9 mouse cellular contexts compared by ENCODE assay signal in genomic region chr11:77490451-77490850, GRCm38 (mm10). TPM values are rescaled to one million over a fixed set of nuclear protein-coding genes. Genes with fewer than 3 reads are reported as not detected.
A peak's percentile ranks its signal among the peaks of the same experiment; 100 is the strongest.
DNase-seq lines count a peak whose midpoint lies in the region; ATAC-seq lines count a peak whose summit lies in the region.
"Had no signal": no experiment of that assay in that cellular context is flagged by ENCODE, and none has a peak within 500 bp of the region (broad histone marks: within the 10 kb centered on the region; RNA-seq: fewer than 3 reads in every experiment).

No protein-coding gene starts in this region.

- peaks cover 44% of the 10 kb centered on the region for H3K4me1 ChIP-seq in kidney, embryonic 14.5 days (ENCODE audit: control insufficient read depth, insufficient read depth, low read length)
- peaks cover 92% of the 10 kb centered on the region for H3K4me1 ChIP-seq in embryonic facial prominence, embryonic 10.5 days
- peaks cover 75% of the 10 kb centered on the region for H3K4me1 ChIP-seq in hindbrain, embryonic 12.5 days
- H3K4me1 ChIP-seq in midbrain, embryonic 15.5 days, result peaks cover 80% of the 10 kb centered on the region

- H3K9me3 ChIP-seq in kidney, embryonic 14.5 days (ENCODE audit: control insufficient read depth, low read length), result no peaks in the 10 kb centered on the region
- no peaks in the 10 kb centered on the region for H3K9me3 ChIP-seq in embryonic facial prominence, embryonic 10.5 days
- no peaks in the 10 kb centered on the region for H3K9me3 ChIP-seq in hindbrain, embryonic 12.5 days (replicated peaks)
- no peaks in the 10 kb centered on the region for H3K9me3 ChIP-seq in midbrain, embryonic 15.5 days

- peak overlapping the region; percentile 96 for H3K4me2 ChIP-seq in kidney, embryonic 14.5 days (replicated peaks; ENCODE audit: low read depth, low read length)
- peak overlapping the region; percentile 69 for H3K4me2 ChIP-seq in hindbrain, embryonic 12.5 days (replicated peaks)
- H3K4me2 ChIP-seq in midbrain, embryonic 15.5 days, result peak overlapping the region; percentile 94

- H3K9ac ChIP-seq in kidney, embryonic 14.5 days (ENCODE audit: low read depth, low read length), result peak overlapping the region; percentile 87; the same call in 1 of the 2 replicates
- H3K9ac ChIP-seq in hindbrain, embryonic 12.5 days, result no peak overlapping the region
- peak overlapping the region; percentile 99 for H3K9ac ChIP-seq in midbrain, embryonic 15.5 days

- WGBS in kidney, embryonic 14.5 days, result 72% methylated on average over 6 of the region's 6 CpGs
- WGBS in embryonic facial prominence, embryonic 10.5 days, result 69% methylated on average over 6 of the region's 6 CpGs
- WGBS in hindbrain, embryonic 12.5 days, result 65% methylated on average over 6 of the region's 6 CpGs
- 67% methylated on average over 6 of the region's 6 CpGs for WGBS in midbrain, embryonic 15.5 days

- no peak overlapping the region for H3K27ac ChIP-seq in kidney, embryonic 14.5 days (ENCODE audit: low read depth, low read length)
- H3K27ac ChIP-seq in embryonic facial prominence, embryonic 10.5 days (replicated peaks), result peak overlapping the region; percentile 94
- no peak overlapping the region for H3K27ac ChIP-seq in hindbrain, embryonic 12.5 days
- H3K27ac ChIP-seq in midbrain, embryonic 15.5 days, result peak overlapping the region; percentile 95

- no peaks in the 10 kb centered on the region for H3K36me3 ChIP-seq in kidney, embryonic 14.5 days (ENCODE audit: control insufficient read depth, insufficient read depth, low read length)
- H3K36me3 ChIP-seq in embryonic facial prominence, embryonic 10.5 days (replicated peaks), result peaks cover 13% of the 10 kb centered on the region; the same call in 1 of the 2 replicates
- no peaks in the 10 kb centered on the region for H3K36me3 ChIP-seq in hindbrain, embryonic 12.5 days
- H3K36me3 ChIP-seq in midbrain, embryonic 15.5 days (replicated peaks), result no peaks in the 10 kb centered on the region

- no peak for ATAC-seq in kidney, embryonic 14.5 days (ENCODE audit: low FRiP score, low TSS enrichment)
- ATAC-seq in hindbrain, embryonic 12.5 days (ENCODE audit: low FRiP score), result no peak
- ATAC-seq in midbrain, embryonic 15.5 days (replicated peaks), result no peak
- no peak for ATAC-seq in megakaryocyte progenitor cell, adult 5-6 weeks (replicated peaks; ENCODE audit: poor library complexity)

- no peak for DNase-seq in kidney, adult 18-20 months
- DNase-seq in embryonic facial prominence, embryonic 10.5 days (ENCODE audit: low spot score), result no peak
- DNase-seq in cerebellum, postnatal 10 days, result no peak
- DNase-seq in cerebellum, adult 18-20 months, result no peak

- H3K4me3 ChIP-seq in kidney, embryonic 14.5 days (ENCODE audit: low read length), result no peak overlapping the region
- peak overlapping the region; percentile 85 for H3K4me3 ChIP-seq in embryonic facial prominence, embryonic 10.5 days
- peak overlapping the region; percentile 94 for H3K4me3 ChIP-seq in hindbrain, embryonic 12.5 days
- H3K4me3 ChIP-seq in midbrain, embryonic 15.5 days, result peak overlapping the region; percentile 97

- H3K27me3 ChIP-seq in kidney, embryonic 14.5 days (ENCODE audit: control insufficient read depth, insufficient read depth, low read length), result no peaks in the 10 kb centered on the region
- H3K27me3 ChIP-seq in embryonic facial prominence, embryonic 10.5 days (replicated peaks; ENCODE audit: low read depth, poor library complexity, severe bottlenecking), result no peaks in the 10 kb centered on the region
- no peaks in the 10 kb centered on the region for H3K27me3 ChIP-seq in hindbrain, embryonic 12.5 days
- H3K27me3 ChIP-seq in midbrain, embryonic 15.5 days (replicated peaks), result no peaks in the 10 kb centered on the region

RNA-seq across cellular contexts. Expression of gene Ankrd13b, which starts 1.0 kb away (rescaled TPM):
- polyA plus RNA-seq in kidney, embryonic 14.5 days (2014; fragmentation: Nextera tagmentation; extraction: Ambion mirVana), result 6.8 and 8.6 TPM in 2 replicates
- 11.8 and 13.1 TPM in 2 replicates for polyA plus RNA-seq in embryonic facial prominence, embryonic 10.5 days (2016; fragmentation: Nextera tagmentation; extraction: Ambion mirVana)
- polyA plus RNA-seq in hindbrain, embryonic 12.5 days (2016; fragmentation: Nextera tagmentation; extraction: Ambion mirVana), result 28.3 and 29.2 TPM in 2 replicates
- polyA plus RNA-seq in midbrain, embryonic 15.5 days (2015; fragmentation: Nextera tagmentation; extraction: Ambion mirVana), result 46.1 and 46.2 TPM in 2 replicates
- 10.0 and 10.4 TPM in 2 replicates for total RNA-seq in megakaryocyte progenitor cell, adult 5-6 weeks (2015)
- 5.7 and 6.0 TPM in 2 replicates for total RNA-seq in megakaryocyte progenitor cell, adult 5-6 weeks (2017)

RNA-seq across cellular contexts. Expression of gene Git1, which starts 2.9 kb away (rescaled TPM):
- 18.1 and 19.3 TPM in 2 replicates for polyA plus RNA-seq in kidney, embryonic 14.5 days (2014; fragmentation: Nextera tagmentation; extraction: Ambion mirVana)
- 13.0 and 13.2 TPM in 2 replicates for polyA plus RNA-seq in embryonic facial prominence, embryonic 10.5 days (2016; fragmentation: Nextera tagmentation; extraction: Ambion mirVana)
- polyA plus RNA-seq in hindbrain, embryonic 12.5 days (2016; fragmentation: Nextera tagmentation; extraction: Ambion mirVana), result 10.9 and 13.4 TPM in 2 replicates
- 17.9 and 19.0 TPM in 2 replicates for polyA plus RNA-seq in midbrain, embryonic 15.5 days (2015; fragmentation: Nextera tagmentation; extraction: Ambion mirVana)
- 24.3 and 27.6 TPM in 2 replicates for total RNA-seq in megakaryocyte progenitor cell, adult 5-6 weeks (2015)
- total RNA-seq in megakaryocyte progenitor cell, adult 5-6 weeks (2017), result 14.5 and 17.1 TPM in 2 replicates

RNA-seq across cellular contexts. Expression of gene Abhd15, which starts 24.5 kb away (rescaled TPM):
- polyA plus RNA-seq in kidney, embryonic 14.5 days (2014; fragmentation: Nextera tagmentation; extraction: Ambion mirVana), result 1.4 and 2.6 TPM in 2 replicates
- 5.8 and 6.8 TPM in 2 replicates for polyA plus RNA-seq in embryonic facial prominence, embryonic 10.5 days (2016; fragmentation: Nextera tagmentation; extraction: Ambion mirVana)
- polyA plus RNA-seq in hindbrain, embryonic 12.5 days (2016; fragmentation: Nextera tagmentation; extraction: Ambion mirVana), result 3.5 and 4.2 TPM in 2 replicates
- polyA plus RNA-seq in midbrain, embryonic 15.5 days (2015; fragmentation: Nextera tagmentation; extraction: Ambion mirVana), result 2.2 and 2.6 TPM in 2 replicates
- total RNA-seq in megakaryocyte progenitor cell, adult 5-6 weeks (2015), result 3.2 and 3.4 TPM in 2 replicates
- 3.6 and 4.6 TPM in 2 replicates for total RNA-seq in megakaryocyte progenitor cell, adult 5-6 weeks (2017)

RNA-seq across cellular contexts. Expression of gene Trp53i13, which starts 25.3 kb away (rescaled TPM):
- 36.9 and 37.4 TPM in 2 replicates for polyA plus RNA-seq in kidney, embryonic 14.5 days (2014; fragmentation: Nextera tagmentation; extraction: Ambion mirVana)
- polyA plus RNA-seq in embryonic facial prominence, embryonic 10.5 days (2016; fragmentation: Nextera tagmentation; extraction: Ambion mirVana), result 33.1 and 35.0 TPM in 2 replicates
- polyA plus RNA-seq in hindbrain, embryonic 12.5 days (2016; fragmentation: Nextera tagmentation; extraction: Ambion mirVana), result 29.7 and 32.3 TPM in 2 replicates
- polyA plus RNA-seq in midbrain, embryonic 15.5 days (2015; fragmentation: Nextera tagmentation; extraction: Ambion mirVana), result 12.7 and 16.7 TPM in 2 replicates
- 1.7 and 2.0 TPM in 2 replicates for total RNA-seq in megakaryocyte progenitor cell, adult 5-6 weeks (2015)
- total RNA-seq in megakaryocyte progenitor cell, adult 5-6 weeks (2017), result 1.7 and 8.2 TPM in 2 replicates

RNA-seq across cellular contexts. Expression of gene Coro6, which starts 28.2 kb away (rescaled TPM):
- 0.39 and 0.54 TPM in 2 replicates for polyA plus RNA-seq in kidney, embryonic 14.5 days (2014; fragmentation: Nextera tagmentation; extraction: Ambion mirVana)
- not detected in 2 replicates for polyA plus RNA-seq in embryonic facial prominence, embryonic 10.5 days (2016; fragmentation: Nextera tagmentation; extraction: Ambion mirVana)
- polyA plus RNA-seq in hindbrain, embryonic 12.5 days (2016; fragmentation: Nextera tagmentation; extraction: Ambion mirVana), result 0.09 and 0.52 TPM in 2 replicates
- 0.23 and 0.39 TPM in 2 replicates for polyA plus RNA-seq in midbrain, embryonic 15.5 days (2015; fragmentation: Nextera tagmentation; extraction: Ambion mirVana)
- not detected in 2 replicates for total RNA-seq in megakaryocyte progenitor cell, adult 5-6 weeks (2015)
- total RNA-seq in megakaryocyte progenitor cell, adult 5-6 weeks (2017), result not detected in 2 replicates
- polyA plus RNA-seq: G1E had no signal

Comparison
In these comparisons a context has a peak if more than half of its experiments do, and no peak if none do; other contexts are left out.
1. H3K27ac ChIP-seq: peak in embryonic facial prominence, embryonic 10.5 days (single experiment) and midbrain, embryonic 15.5 days (single experiment); none in kidney, embryonic 14.5 days (single experiment) and hindbrain, embryonic 12.5 days (single experiment).
2. Peak in every context shown above with its lines, with median percentiles within 50 percentile points of each other: H3K4me2 ChIP-seq.